8 mouse cellular contexts compared by ENCODE assay signal in the genomic region with DNA sequence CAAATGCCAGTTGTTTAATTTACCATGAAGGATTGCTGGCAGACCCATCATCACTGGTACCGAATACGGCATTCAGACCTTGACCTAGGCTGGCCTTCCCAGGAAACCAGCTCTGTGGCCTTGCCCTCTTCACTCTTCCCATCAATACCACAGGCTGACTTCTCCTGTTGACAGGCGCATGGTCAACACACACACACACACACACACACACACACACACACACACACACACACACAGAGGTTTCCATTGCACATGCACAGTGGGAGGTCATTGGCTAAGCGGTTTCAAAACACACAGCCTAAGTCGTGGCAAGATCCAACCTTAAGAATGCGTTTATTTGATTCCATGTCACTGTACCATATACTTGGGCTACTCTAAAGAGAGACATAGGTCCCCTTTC.
DNase-seq lines count a peak whose midpoint lies in the region; ATAC-seq lines count a peak whose summit lies in the region.

No protein-coding gene starts in this region.

- no peak overlapping the region for H3K9ac ChIP-seq in lung, embryonic 15.5 days
- no peak overlapping the region for H3K9ac ChIP-seq in intestine, embryonic 16.5 days (ENCODE audit: low read depth, low read length)

- no peak overlapping the region for H3K4me2 ChIP-seq in lung, embryonic 15.5 days
- H3K4me2 ChIP-seq in intestine, embryonic 16.5 days (ENCODE audit: low read depth, low read length): no peak overlapping the region

- ATAC-seq in lung, embryonic 15.5 days (ENCODE audit: borderline replicate concordance, extremely low read depth, low FRiP score, low TSS enrichment): no peak
- ATAC-seq in intestine, embryonic 16.5 days: no peak

- H3K27ac ChIP-seq in lung, embryonic 15.5 days: peak overlapping the region; percentile 83; the same call in 1 of the 2 replicates
- H3K27ac ChIP-seq in intestine, embryonic 16.5 days (ENCODE audit: low read length): peak overlapping the region; percentile 92; the same call in 1 of the 2 replicates

- WGBS in lung, embryonic 15.5 days: 63% methylated on average over 6 of the region's 6 CpGs
- 68% methylated on average over 6 of the region's 6 CpGs for WGBS in intestine, embryonic 16.5 days

- H3K4me1 ChIP-seq in lung, embryonic 15.5 days: peaks cover 43% of the 10 kb centered on the region
- peaks cover 25% of the 10 kb centered on the region for H3K4me1 ChIP-seq in intestine, embryonic 16.5 days (ENCODE audit: control insufficient read depth, insufficient read depth, low read length)

- DNase-seq in adrenal gland, adult 2 months: peak; percentile 44
- DNase-seq in adrenal gland, adult 18-20 months (ENCODE audit: low spot score in 2 of 2): no peak
- no peak for DNase-seq in lung, postnatal 4 days
- DNase-seq in naive thymus-derived CD4-positive, alpha-beta T cell, adult 2 months (ENCODE audit: low read depth): peak; percentile 44
- DNase-seq in layer of hippocampus, postnatal 25 days (ENCODE audit: extremely low spot score in 1 of 2, low spot score in 1 of 2): no peak
- DNase-seq in left cerebral cortex, adult 8-10 months (ENCODE audit: low spot score in 2 of 2): no peak

- H3K27me3 ChIP-seq in lung, embryonic 15.5 days: no peaks in the 10 kb centered on the region
- H3K27me3 ChIP-seq in intestine, embryonic 16.5 days (replicated peaks; ENCODE audit: control insufficient read depth, insufficient read depth, low read length): no peaks in the 10 kb centered on the region

- no peaks in the 10 kb centered on the region for H3K36me3 ChIP-seq in lung, embryonic 15.5 days
- no peaks in the 10 kb centered on the region for H3K36me3 ChIP-seq in intestine, embryonic 16.5 days (ENCODE audit: control insufficient read depth, insufficient read depth, low read length)

- no peaks in the 10 kb centered on the region for H3K9me3 ChIP-seq in lung, embryonic 15.5 days
- H3K9me3 ChIP-seq in intestine, embryonic 16.5 days (ENCODE audit: control insufficient read depth, low read length): no peaks in the 10 kb centered on the region

- H3K4me3 ChIP-seq in lung, embryonic 15.5 days: no peak overlapping the region
- H3K4me3 ChIP-seq in intestine, embryonic 16.5 days (ENCODE audit: low read length): no peak overlapping the region

Comparison
In these comparisons a context has a peak if more than half of its experiments do, and no peak if none do; other contexts are left out.
1. DNase-seq: peak in adrenal gland, adult 2 months (single experiment) and naive thymus-derived CD4-positive, alpha-beta T cell, adult 2 months (single experiment); none in adrenal gland, adult 18-20 months (0 of 2), lung, postnatal 4 days (0 of 2), layer of hippocampus, postnatal 25 days (0 of 2) and left cerebral cortex, adult 8-10 months (0 of 2).